Mouse (Mus musculus) spleen, postnatal 14 days (tissue): ENCODE measurements around the gene Gm20792.
"Not testable (repeated sequence)": the region's sequence is repeated elsewhere in the genome, so short reads cannot be mapped to it uniquely, and the experiment has no call there.

Experiments
- DNase-seq, 2 experiments: peaks; one replicate each; pipeline ENCODE4 v3.0.0; 2021 to 2022; ENCODE audit warnings: low spot score in 2 of 2

The Gm20792 gene

DNA sequence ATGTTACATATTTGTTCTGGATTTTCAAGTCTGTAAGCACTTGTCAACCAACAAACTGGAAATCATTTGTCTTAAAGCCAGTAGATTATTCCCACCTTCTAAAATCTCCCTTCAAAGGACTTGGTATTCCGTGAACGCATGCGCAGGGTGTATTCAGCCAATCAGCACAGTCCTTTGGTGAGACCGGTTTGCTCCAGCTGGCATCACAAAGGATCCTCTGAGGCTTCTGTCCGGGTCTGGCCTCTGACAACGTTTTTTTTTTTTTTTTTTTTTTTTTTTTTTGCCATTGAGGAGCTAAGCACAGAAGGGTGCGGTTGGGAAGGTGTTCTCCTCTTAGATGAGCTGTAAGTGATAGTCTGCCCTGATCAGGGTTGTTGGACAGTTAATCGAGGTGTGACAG, at the start of gene Gm20792:
Gene Gm20792, plus strand, starts transcription at position 301 of the 400 bp plus-strand sequence.
- not testable (repeated sequence) for DNase-seq
